Mouse (Mus musculus): ENCODE results near the gene Mical1. TPM values are rescaled to one million over a fixed set of nuclear protein-coding genes. Genes with fewer than 3 reads are reported as not detected.

Mical1 gene
- total RNA-seq, 2 experiments from 2014 or later = 4.0 to 7.8 TPM

DNA sequence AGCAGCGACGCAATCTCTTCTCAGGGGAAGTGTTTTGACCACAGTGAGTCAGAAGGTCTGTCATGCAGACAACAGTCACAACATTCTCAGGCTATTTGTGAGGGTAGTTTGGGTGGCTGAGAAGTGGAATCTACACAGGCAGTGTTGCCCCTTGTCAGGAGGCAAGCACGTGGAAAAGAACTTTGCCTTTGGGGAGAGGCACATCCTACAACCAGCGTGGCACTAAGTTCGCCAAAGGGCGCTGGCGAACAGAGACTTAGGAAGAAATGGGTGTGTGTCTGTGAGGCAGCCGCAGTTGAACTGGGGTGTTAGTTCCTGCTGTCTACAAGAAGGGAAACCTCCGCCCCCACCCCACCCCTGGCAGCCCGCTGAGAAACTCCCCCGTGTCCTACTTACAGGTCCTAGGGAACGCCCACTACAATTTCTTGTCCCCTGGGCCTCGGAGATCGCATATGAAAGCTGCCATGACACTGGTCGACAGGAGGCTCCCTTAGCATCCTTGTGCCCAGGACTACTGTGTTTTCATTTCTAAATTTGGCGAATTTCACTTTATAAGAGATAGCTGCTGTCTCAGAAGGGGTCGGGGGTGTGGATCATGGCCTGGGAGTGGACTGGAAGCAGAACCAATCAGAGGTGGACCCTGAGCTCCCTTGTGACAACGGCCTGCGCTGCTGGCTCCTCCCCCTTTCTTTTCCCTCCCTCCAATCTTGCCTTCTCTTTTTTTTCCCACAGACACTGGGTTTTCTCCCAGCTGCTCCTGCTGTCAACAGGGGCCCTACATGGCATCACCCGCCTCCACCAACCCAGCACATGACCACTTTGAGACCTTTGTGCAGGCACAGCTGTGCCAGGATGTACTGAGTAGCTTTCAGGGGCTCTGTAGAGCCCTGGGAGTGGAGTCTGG lies 1.4 kb downstream of the Mical1 start:
- DNase-seq (ENCODE audit: low spot score) = peak; percentile 81

DNA sequence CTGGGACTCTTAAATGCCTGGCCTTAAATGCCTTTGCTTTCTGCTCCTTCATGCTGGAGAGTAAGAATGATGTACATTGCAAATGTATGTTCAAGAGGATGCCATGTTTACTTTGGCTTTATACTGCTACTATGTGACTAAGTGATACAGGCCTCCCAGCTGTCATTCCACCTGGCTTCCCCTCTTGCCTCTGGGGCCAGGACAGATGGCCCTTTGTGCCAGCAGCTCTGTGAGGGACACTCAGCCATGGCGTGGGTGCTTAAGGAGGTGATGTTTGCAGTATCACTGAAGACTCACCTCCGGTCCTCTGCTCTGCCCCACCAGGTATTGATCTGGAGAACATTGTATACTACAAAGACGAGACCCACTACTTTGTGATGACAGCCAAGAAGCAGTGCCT lies 3.8 kb downstream of the Mical1 start:
- DNase-seq (ENCODE audit: low spot score) = no peak

DNA sequence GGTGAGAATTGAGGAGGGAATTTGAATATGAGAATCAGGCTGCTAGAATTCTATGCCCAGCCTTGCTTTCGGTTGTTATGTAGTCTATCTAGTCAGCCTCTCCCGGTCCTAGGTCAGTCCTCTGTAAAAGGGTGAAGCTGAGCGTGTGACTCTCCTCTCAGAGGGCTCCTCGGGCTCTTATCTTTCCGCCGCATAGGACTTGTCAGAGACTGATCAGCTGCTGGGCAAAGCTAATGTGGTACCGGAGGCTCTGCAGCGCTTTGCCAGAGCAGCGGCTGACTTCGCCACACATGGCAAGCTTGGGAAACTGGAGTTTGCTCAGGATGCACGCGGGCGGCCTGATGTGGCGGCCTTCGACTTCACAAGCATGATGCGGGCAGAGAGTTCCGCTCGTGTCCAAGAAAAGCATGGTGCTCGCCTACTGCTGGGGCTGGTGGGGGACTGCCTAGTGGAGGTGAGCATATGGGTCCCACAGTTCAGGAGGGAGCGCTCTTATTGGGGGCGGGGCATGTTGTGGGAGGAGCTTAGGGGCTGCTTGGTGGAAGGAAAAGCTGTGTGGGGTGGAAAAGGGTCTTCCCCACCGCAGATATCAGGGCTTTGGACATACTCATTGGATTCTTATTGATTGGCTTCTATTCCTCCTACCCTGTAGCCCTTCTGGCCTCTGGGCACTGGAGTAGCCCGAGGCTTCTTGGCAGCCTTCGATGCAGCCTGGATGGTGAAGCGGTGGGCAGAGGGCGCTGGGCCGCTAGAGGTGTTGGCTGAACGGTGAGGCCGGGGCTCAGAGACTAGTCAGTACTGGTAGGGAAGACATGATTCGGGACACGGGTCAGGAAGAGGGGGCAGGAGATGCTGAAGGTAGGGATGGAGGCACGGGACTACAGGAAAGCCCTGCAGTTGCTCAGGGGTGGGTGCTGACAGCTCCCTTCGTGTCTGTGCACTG lies 5.1 kb downstream of the Mical1 start:
- DNase-seq (ENCODE audit: low spot score) = no peak

DNA sequence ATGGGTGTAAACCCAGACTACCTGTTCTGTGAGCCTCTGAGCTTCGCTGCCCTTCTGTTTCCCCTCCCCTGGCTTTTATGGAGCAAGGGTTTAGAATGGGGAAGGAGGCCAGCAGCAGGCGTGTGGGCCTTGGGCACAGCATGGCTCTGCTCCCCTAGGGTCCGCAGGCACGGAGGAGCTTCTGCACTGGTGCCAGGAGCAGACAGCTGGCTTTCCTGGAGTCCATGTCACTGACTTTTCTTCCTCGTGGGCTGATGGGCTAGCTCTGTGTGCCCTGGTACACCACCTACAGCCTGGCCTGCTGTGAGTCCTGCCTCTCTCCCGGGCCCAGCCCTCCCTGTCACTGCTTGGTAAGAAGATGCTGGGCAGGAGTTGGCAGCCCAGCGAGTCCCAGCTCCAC lies 6.3 kb downstream of the Mical1 start:
- no peak for DNase-seq (ENCODE audit: low spot score)

DNA sequence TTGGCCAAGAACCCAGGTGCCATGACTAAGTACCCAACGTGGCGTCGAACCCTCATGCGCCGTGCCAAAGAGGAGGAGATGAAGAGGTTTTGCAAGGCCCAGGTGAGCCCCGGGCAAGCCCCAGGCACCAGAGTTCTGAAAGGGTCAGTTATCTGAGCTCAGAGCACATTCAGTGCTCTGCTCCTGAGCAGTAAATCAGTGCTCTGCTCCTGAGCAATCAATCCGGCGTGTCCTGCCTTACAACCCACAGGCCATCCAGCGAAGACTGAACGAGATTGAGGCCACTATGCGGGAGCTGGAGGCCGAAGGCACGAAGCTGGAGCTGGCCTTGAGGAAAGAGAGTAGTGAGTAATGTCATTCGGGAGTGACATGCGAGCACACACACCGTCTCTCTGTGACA lies 9.7 kb downstream of the Mical1 start:
- no peak for DNase-seq (ENCODE audit: low spot score)

DNA sequence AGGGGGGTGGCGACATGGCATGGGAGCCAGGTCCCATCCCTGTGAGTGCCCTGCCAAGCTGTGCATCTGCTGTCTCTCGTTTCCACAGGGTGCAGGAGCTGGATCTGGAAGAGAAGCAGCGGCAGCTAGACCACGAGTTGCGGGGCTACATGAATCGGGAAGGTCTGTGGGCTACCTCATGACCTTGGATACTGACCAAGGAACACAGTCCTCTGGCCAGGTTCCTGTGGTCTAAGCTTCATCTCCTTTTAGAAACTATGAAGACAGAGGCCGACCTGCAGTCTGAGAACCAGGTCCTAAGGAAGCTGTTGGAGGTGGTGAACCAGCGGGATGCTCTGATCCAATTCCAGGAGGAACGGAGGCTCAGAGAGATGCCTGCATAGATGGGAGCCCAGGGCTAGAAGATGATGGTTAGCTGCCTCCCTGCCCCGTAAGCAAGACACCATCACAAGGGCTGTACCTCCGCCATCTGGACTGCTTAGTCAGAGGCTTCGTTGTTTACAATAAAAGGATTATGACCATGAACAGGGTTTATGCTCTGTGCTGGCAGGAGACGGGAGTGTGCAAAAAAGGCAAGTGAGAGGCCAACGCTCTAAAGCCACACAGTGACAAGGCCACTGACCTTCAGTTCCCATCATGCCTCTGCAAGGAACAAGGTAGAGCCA lies 10.5 kb downstream of the Mical1 start:
- DNase-seq (ENCODE audit: low spot score) = no peak

DNA sequence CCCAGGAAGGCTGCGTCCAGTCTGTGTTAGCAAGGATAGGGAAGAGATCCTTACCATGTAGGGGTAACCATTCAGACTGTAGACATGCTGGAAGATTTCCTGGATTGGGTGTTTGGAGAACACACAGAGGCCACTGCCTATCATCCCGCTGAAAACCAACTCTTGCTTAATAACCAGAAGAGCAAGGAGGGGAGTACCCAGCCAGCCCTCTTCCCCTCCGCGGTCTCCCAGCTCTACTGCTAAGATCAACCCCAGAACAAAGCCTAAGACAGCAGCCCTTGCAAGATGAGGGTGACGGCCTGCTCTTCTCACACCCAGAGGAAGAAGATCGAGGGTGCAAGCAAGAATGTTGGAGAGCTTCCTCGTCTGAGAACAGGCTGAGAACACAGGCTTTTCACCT lies 12.8 kb downstream of the Mical1 start:
- no peak for DNase-seq (ENCODE audit: low spot score)

DNA sequence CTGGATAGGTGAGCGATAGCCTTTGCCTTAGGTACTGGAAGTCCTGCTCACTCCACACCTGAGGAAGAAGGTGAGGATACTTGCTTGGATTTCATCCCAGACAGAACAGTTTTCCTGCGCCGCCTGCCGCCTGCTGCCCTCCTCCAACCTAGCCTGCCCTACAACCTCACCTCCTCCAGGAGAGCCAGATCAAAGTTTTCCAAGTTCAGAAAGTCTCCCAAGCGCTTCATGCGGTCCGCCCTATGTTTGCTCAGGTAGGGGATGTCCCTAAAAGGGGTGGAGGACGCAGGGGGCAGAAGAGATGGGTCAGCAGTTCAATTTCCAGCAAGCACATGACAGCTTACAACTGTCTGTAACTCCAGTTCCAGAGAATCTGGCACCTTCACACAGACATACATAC lies 13.2 kb downstream of the Mical1 start:
- no peak for DNase-seq (ENCODE audit: low spot score)

DNA sequence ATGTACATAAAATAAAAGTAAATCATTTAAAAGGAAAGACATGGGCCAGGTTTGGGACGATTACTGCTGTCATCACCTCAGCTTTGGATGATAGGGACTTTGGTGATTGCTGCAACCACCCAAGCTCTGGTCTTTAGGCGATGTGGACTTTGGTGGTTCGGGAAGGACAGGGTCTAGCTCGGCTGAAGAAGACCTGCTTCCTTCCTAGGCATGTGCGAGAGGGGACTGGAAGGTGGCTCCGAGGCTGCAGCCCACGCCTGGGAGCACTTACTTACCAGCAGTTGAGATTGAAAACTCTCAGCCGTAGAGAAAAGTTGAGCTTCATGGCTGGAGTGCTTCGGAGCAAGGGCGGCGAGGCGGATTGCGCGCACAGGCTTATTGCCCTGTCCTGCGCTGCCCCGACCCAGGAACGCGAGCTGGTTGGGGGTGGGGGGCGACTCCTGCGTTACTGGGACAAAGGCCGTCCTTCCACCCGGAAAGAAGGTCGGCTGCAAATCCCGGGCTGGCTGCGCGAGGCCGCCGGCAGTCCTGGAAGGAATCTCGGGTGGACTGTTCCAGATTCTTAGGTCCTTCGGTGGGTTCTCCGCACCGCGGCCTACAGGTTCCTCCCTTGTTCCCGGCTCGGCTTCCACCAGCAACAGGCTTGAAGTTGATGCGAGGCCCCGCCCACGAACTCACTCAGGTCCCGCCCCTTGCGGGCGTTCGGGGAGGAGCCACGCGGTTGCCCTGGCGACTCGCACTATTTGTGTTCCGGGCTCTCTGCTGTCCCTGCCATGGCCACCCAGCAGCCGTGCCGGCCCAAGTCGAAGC lies 13.8 kb downstream of the Mical1 start, which contains the start of the genes Smpd2 and Ppil6:
TSS of gene Smpd2 (minus strand) at position 662 of the 810 bp plus-strand sequence.
TSS of gene Ppil6 (plus strand) at position 732 of the 810 bp plus-strand sequence.
- DNase-seq (ENCODE audit: low spot score) = peak; percentile 97

DNA sequence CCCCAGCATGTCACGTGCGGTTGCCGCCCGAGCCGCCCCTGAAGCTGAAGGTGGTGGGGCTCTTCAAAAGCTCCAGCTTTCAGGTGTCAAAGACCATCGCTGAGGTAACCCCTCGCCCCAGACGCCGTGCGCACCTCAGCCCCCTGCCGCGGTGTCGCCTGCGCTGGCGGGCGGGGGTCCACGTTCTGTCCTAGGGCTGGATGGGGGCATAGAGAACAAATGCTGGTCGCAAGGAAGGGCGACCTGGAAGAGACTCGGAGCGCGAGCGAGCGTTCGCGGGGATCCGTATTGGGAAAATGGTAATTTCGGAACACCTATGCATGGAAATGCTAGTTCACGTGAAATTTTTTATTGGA lies 14.4 kb downstream of the Mical1 start:
- no peak for DNase-seq (ENCODE audit: low spot score)

DNA sequence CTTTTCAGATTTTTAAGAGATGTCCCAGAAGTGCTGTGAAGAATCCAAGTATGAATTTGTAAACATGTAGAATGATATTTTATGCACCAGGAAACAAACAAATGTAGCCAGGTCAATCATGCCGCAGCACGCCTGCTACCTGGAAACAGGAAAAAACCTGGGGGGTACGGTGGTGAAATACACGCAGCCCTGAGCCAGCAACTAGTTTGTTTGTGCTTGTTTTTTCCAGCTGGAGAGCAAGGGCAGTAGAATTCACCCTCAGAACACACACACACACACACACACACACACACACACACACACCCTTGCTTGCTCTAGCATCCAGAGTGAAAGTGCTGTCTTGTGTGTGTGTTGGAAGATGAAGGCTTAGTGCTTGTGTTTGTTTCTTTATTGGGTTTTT lies 15.0 kb downstream of the Mical1 start:
- no peak for DNase-seq (ENCODE audit: low spot score)

DNA sequence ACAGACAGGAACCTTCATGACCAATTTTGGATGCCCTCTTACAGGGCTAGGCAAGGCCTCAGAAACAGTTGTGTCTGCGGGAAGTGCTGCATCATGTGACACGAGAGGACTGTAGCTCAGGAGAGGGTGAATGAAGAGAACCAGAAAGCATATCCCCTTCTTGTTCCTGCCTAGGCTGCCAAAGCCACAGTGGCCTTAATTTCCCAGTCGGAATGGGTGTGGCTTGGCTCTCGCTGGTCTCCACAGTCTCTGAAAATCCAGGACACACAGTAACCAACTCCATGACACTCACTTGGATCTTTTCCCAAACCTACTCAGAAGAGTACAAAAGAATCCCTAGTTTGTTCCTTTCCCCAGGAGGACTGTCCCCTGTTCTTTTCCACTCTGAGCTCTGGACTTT lies 24.8 kb downstream of the Mical1 start:
- peak; percentile 72 for DNase-seq (ENCODE audit: low spot score)

DNA sequence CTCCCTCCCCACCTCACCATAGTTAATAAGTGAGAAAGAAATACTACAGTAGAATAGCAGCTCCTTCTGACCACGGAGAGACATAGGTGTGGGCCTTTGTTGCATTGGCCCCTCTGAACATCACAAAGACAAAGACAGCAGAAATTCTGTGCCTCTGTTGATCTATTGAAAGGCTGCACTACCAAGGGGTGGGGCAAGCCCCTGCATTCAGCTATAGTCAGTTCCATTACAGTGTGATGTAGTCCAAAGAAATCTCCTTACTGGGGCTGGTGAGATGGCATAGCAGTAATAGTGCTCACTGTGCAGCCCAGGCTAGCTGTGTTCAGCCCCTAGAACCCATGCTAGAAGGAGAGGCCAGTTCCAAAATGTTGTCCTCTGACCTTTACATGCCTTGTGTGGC lies 28.9 kb downstream of the Mical1 start:
- DNase-seq (ENCODE audit: low spot score) = no peak

DNA sequence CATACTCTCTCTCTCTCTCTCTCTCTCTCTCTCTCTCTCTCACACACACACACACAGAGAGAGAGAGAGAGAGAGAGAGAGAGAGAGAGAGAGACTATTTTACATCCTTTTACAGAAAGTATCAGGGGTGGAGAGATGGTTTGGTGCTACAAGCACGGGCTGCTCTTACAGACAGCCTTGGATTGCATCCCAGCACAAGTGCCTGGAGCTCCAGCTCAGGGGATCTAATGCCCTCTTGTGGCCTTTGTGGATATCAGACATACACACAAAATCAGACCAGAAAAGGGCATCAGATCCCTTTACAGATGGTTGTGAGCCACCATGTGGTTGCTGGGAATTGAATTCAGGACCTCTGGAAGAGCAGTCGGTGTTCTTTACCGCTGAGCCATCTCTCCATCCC lies 29.3 kb downstream of the Mical1 start:
- peak; percentile 79 for DNase-seq (ENCODE audit: low spot score)

DNA sequence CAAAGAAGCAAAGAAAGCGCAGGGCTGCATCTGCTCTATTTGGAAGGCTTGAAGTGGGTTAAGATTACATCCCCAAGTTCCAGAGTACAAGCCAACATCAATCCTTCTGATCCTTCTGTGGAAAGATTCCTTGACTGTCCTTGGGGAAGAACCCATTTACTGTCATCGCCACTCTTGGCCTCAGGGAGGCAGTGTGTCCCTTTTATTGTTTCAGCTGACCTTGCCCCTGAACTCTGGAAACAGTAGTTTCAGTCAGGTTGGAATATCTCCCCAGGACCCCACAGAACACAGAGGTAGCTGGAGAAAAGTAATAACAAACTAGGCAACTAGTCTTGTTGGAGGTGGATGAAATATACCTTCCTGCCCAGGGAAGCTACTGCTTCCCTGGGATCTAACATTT lies 33.0 kb downstream of the Mical1 start:
- DNase-seq (ENCODE audit: low spot score) = no peak

DNA sequence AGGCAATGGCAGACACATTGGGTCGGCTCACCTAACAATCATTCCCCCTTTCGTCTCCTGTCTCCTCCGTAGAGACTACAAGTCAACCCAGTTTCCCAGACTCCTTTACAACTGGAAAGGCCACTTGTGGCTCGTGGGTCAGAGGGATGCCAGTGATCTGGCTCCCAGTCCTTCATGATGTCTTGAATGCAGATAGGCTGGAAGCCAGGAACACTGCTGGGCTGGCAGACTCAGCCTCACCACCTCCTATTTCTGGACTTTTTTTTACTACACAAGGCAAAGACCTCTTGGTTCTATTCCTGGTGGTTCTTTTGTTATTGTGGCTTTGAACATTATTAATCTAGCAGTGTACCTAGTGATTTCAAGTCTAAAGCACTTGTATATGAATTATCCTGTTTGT lies 38.2 kb downstream of the Mical1 start:
- DNase-seq (ENCODE audit: low spot score) = no peak

DNA sequence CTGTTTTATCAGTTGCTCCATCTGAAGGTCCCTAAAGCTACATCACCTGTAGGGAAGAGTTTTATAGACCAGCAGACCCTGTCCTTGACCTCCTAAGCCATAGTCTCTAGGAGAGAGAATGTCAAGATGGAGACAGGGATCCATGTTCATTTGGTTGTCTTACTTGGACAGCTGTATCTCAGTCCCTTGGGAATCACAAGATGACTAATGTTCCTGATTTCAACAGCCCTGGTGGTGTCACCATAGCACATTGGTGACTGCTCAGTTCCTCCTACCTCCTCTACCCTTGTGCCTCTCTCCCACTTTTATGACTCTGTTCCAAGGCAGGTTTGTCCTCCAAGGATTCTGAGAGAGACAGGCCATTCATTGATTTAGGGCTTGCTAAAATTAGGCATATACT lies 38.8 kb downstream of the Mical1 start:
- no peak for DNase-seq (ENCODE audit: low spot score)

DNA sequence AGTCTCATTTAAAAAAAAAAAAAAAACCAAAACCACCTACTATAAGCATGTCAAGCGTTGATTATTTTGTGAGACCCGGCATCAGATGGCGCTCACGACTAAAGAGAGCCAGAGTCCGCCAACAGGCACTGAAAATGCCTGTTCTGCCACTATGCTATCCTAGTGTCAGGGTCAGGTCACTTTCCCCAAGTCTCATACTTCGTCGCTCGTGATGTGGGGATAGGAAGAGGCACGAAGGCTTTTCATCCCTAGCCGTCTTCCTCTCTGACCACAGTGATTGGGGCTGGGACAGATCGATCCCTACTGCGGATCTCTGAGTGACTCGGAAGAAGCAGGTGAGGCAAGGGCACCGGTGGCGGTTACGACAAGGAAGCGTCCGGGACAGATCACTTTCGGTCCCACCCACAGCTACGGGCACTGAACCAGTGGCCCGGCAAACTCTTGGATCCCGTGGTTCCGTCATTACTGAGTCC lies 42.4 kb downstream of the Mical1 start:
- peak; percentile 79 for DNase-seq (ENCODE audit: low spot score)

DNA sequence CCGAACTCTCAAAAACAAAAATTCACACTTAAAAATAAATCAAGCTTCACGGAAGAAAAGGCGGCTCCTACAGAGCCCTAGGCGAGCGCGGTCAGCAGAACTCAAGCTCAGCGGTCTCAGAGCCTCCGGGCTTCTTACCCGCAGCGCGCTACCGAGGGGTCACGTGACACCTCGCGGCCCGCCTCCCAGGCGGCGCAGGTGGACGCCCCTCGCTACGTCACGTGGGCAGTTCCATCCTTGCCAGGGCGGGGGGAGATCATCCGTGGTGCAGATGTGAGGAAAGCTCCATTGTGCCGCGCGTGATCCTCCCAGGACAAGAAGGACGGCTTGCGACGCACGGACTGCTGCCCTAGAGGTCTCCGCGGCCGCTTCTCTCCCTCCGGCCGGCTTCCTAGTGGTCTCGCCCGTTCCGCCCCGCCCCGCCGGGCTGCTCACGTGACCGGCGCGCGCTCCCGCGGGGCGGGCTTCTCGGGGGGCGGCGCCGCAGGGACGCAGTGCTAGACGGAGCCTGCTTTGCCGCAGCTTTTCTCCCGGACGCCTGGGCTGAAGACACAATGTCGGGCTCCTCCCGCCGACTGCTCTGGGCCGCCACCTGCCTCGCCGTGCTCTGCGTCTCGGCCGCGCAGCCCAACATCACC lies 43.0 kb downstream of the Mical1 start, which contains the start of gene Cd164:
TSS of gene Cd164 (plus strand) at position 434 of the 638 bp plus-strand sequence.
- DNase-seq (ENCODE audit: low spot score) = peak; percentile 90

All from gastrocnemius, adult 18-20 months (tissue).